In the genomic region with DNA sequence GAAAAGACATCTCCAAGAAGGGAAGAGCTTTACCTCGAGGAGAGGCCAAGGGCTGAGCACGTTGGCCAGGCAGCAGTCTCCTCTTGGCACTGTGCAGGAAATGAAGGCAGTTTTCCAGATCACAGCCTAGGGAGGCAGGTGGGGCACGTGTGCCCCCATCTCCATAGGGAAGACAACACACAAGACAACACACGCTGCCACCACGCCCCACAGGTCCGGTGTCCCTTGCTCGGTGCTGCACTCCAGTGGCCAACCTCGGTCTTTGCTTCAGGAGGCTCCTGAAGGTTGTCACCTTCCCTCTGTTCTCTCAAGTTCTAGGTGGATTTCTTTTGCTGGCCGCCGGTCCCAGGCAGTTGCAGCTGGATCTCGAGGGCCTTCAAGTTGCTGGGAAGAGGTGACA, we compare ENCODE assay signal across 9 mouse cellular contexts. TPM values are rescaled to one million over a fixed set of nuclear protein-coding genes. Genes with fewer than 3 reads are reported as not detected.
DNase-seq lines count a peak whose midpoint lies in the region; ATAC-seq and TF ChIP-seq lines count a peak whose summit lies in the region.
"Had no signal": no experiment of that assay in that cellular context is flagged by ENCODE, and none has a peak within 500 bp of the region (broad histone marks: within the 10 kb centered on the region; RNA-seq: fewer than 3 reads in every experiment).

A gene (minus strand): TSS at position 165 of the 400 bp plus-strand sequence.

- no peak within 1 kb of the TSS for H3K4me3 ChIP-seq in ES-E14 (ENCODE audit: insufficient read depth in 1 of 2, low read depth in 1 of 2, low read length in 2 of 2, poor library complexity in 1 of 2, severe bottlenecking in 1 of 2)
- no peak within 1 kb of the TSS for H3K4me3 ChIP-seq in embryonic facial prominence, embryonic 12.5 days
- no peak within 1 kb of the TSS for H3K4me3 ChIP-seq in limb, embryonic 13.5 days
- H3K4me3 ChIP-seq in midbrain, postnatal 0 days (ENCODE audit: low read depth, low read length): no peak within 1 kb of the TSS

- H3K9me3 ChIP-seq in ES-E14 (ENCODE audit: control insufficient read depth, insufficient read depth, low read depth, low read length): no peaks in the 10 kb centered on the region
- no peaks in the 10 kb centered on the region for H3K9me3 ChIP-seq in embryonic facial prominence, embryonic 12.5 days
- no peaks in the 10 kb centered on the region for H3K9me3 ChIP-seq in limb, embryonic 13.5 days
- H3K9me3 ChIP-seq in midbrain, postnatal 0 days (ENCODE audit: low read length): no peaks in the 10 kb centered on the region

- no peak for ATAC-seq in embryonic facial prominence, embryonic 12.5 days (ENCODE audit: insufficient number of reproducible peaks, insufficient read depth, low FRiP score, low TSS enrichment)
- no peak for ATAC-seq in limb, embryonic 13.5 days (ENCODE audit: low FRiP score, low read depth)
- ATAC-seq in midbrain, postnatal 0 days (ENCODE audit: low FRiP score): no peak

- H3K4me1 ChIP-seq in ES-E14 (ENCODE audit: control insufficient read depth in 2 of 2, insufficient read depth in 2 of 2, low read length in 2 of 2, poor library complexity in 1 of 2): peaks cover 0 to 4% of the 10 kb centered on the region in 2 experiments; a peak in 1 of 4 replicates
- H3K4me1 ChIP-seq in embryonic facial prominence, embryonic 12.5 days: no peaks in the 10 kb centered on the region
- peaks cover 4% of the 10 kb centered on the region; the same call in 1 of the 2 replicates for H3K4me1 ChIP-seq in limb, embryonic 13.5 days
- no peaks in the 10 kb centered on the region for H3K4me1 ChIP-seq in midbrain, postnatal 0 days (ENCODE audit: insufficient read depth, low read length)

- peak; percentile 70 for TF ChIP-seq CTCF in midbrain, postnatal 0 days (IDR thresholded peaks at IDR 0.05)

- WGBS in embryonic facial prominence, embryonic 12.5 days: 13% methylated on average over 11 of the region's 11 CpGs
- 13% methylated on average over 11 of the region's 11 CpGs for WGBS in limb, embryonic 13.5 days
- WGBS in midbrain, postnatal 0 days: 15% methylated on average over 11 of the region's 11 CpGs

- 0 out of 2 replicates have a peak within 1 kb of the TSS, but pooled peaks have one; percentile 14 for H3K4me2 ChIP-seq in embryonic facial prominence, embryonic 12.5 days (replicated peaks)
- H3K4me2 ChIP-seq in limb, embryonic 13.5 days (replicated peaks): peak within 1 kb of the TSS; percentile 44
- H3K4me2 ChIP-seq in midbrain, postnatal 0 days (ENCODE audit: low read depth, low read length, poor library complexity, severe bottlenecking): 0 out of 2 replicates have a peak within 1 kb of the TSS, but pooled peaks have one; percentile 2

- H3K27me3 ChIP-seq in embryonic facial prominence, embryonic 12.5 days: no peaks in the 10 kb centered on the region
- no peaks in the 10 kb centered on the region for H3K27me3 ChIP-seq in limb, embryonic 13.5 days
- H3K27me3 ChIP-seq in midbrain, postnatal 0 days (ENCODE audit: insufficient read depth, low read length): no peaks in the 10 kb centered on the region

- no peaks in the 10 kb centered on the region for H3K36me3 ChIP-seq in ES-E14 (ENCODE audit: control insufficient read depth, insufficient read depth, low read length, poor library complexity, severe bottlenecking)
- no peaks in the 10 kb centered on the region for H3K36me3 ChIP-seq in embryonic facial prominence, embryonic 12.5 days
- H3K36me3 ChIP-seq in limb, embryonic 13.5 days: no peaks in the 10 kb centered on the region
- H3K36me3 ChIP-seq in midbrain, postnatal 0 days (ENCODE audit: insufficient read depth, low read length): no peaks in the 10 kb centered on the region

- in situ Hi-C loops in ES-E14 (cut with MboI; ENCODE audit: low sequenced_read_pairs in 2 of 2, unreplicated experiment in 2 of 2): no loop called here

- DNase-seq in cerebellum, postnatal 10 days: peak; percentile 55 to 63
- DNase-seq in cerebellum, adult 9-11 months: no peak
- DNase-seq in ES-E14 (ENCODE audit: low read depth, low spot score): peak; percentile 70
- DNase-seq in heart, postnatal 4 days: peak; percentile 65
- peak; percentile 50 for DNase-seq in midbrain, postnatal 0 days (ENCODE audit: low spot score)
- no peak for DNase-seq in natural killer cell, adult 2 months (ENCODE audit: low spot score in 2 of 2)

- H3K9ac ChIP-seq in ES-E14 (ENCODE audit: insufficient read depth, low read depth, low read length, poor library complexity, severe bottlenecking): no peak within 1 kb of the TSS
- no peak within 1 kb of the TSS for H3K9ac ChIP-seq in embryonic facial prominence, embryonic 12.5 days
- no peak within 1 kb of the TSS for H3K9ac ChIP-seq in limb, embryonic 13.5 days
- no peak within 1 kb of the TSS for H3K9ac ChIP-seq in midbrain, postnatal 0 days (replicated peaks; ENCODE audit: low read length, poor library complexity, severe bottlenecking)

- H3K27ac ChIP-seq in ES-E14 (ENCODE audit: insufficient read depth, low read depth, low read length, poor library complexity, severe bottlenecking): no peak within 1 kb of the TSS
- H3K27ac ChIP-seq in embryonic facial prominence, embryonic 12.5 days: no peak within 1 kb of the TSS
- no peak within 1 kb of the TSS for H3K27ac ChIP-seq in limb, embryonic 13.5 days
- no peak within 1 kb of the TSS for H3K27ac ChIP-seq in midbrain, postnatal 0 days (ENCODE audit: low read depth, low read length)

TF ChIP-seq in ES-E14, 5 proteins besides CTCF, POLR2A, EP300 and RAD21:
- TF ChIP-seq MAFK (IDR thresholded peaks at IDR 0.05; ENCODE audit: insufficient read depth, low read depth, low read length) (no peak), HCFC1 (IDR thresholded peaks at IDR 0.05; ENCODE audit: borderline replicate concordance, insufficient read depth, low read length) (no peak), ZC3H11A (IDR thresholded peaks at IDR 0.05; ENCODE audit: borderline replicate concordance, low read depth, low read length) (peak; percentile 54; the same call in 1 of the 2 replicates), ZNF384 (IDR thresholded peaks at IDR 0.05; ENCODE audit: low read depth, low read length) (no peak), CHD2 (IDR thresholded peaks at IDR 0.05; ENCODE audit: low read depth, low read length) (no peak)
TF ChIP-seq in ES-E14: peak in this region for 1.

RNA-seq across cellular contexts. Expression of the gene that starts here (rescaled TPM):
- not detected in 2 replicates for total RNA-seq in ES-E14 (2012; rRNA removed)
- 0.55 TPM in 2 replicates for polyA plus RNA-seq in embryonic facial prominence, embryonic 12.5 days (2016; fragmentation: Nextera tagmentation; extraction: Ambion mirVana)
- not detected for total RNA-seq in heart, postnatal 4 days (2021)
- 1.5 and 1.7 TPM in 2 replicates for polyA plus RNA-seq in limb, embryonic 13.5 days (2015; fragmentation: Nextera tagmentation; extraction: Ambion mirVana)
- 0.11 TPM in 1 of 2 replicates, not detected in the other for total RNA-seq in midbrain, postnatal 0 days (2014; rRNA removed)
- polyA plus RNA-seq in midbrain, postnatal 0 days (2015; fragmentation: Nextera tagmentation; extraction: Ambion mirVana): 0.34 and 0.64 TPM in 2 replicates
- polyA plus RNA-seq: liver, embryonic 16.5 days had no signal

Comparison
In these comparisons a context has a peak if more than half of its experiments do, and no peak if none do; other contexts are left out.
1. DNase-seq: peak in cerebellum, postnatal 10 days (2 of 2); none in cerebellum, adult 9-11 months (single experiment) and natural killer cell, adult 2 months (0 of 2).
2. Peak in DNase-seq in ES-E14; RNA of the gene not detected or under 1 TPM.
3. Peak in DNase-seq in heart, postnatal 4 days; RNA of the gene not detected or under 1 TPM.
4. Peak in DNase-seq and H3K4me2 ChIP-seq in midbrain, postnatal 0 days; RNA of the gene not detected or under 1 TPM.
5. Peak in every context shown above with its lines, with median percentiles within 50 percentile points of each other: H3K4me2 ChIP-seq.